Mouse (Mus musculus) layer of hippocampus, postnatal 14 days (tissue): Measurements from ENCODE around the gene Ncbp1. TPM values are rescaled to one million over a fixed set of nuclear protein-coding genes. Genes with fewer than 3 reads are reported as not detected.
"Not testable (repeated sequence)": the region's sequence is repeated elsewhere in the genome, so short reads cannot be mapped to it uniquely, and the experiment has no call there.

Source experiments
- DNase-seq, 2 experiments: peaks; one replicate each; pipeline ENCODE4 v3.0.0; 2021 to 2022; ENCODE audit warnings: low spot score in 2 of 2, mixed read lengths in 1 of 2
- total RNA-seq, 2 experiments: library from RNA; stranded (reverse); gene quantifications; 2 replicates each; pipeline ENCODE4 v1.2.3; 2021

Ncbp1 gene
- total RNA-seq, 2 experiments from 2014 or later: 55.0 to 56.1 TPM

GRCm38 (mm10) chr4:46126541-46126940 lies 11.9 kb upstream of the Ncbp1 start:
- peak; percentile 68 to 82 for DNase-seq

GRCm38 (mm10) chr4:46129311-46130004 lies 9.0 kb upstream of the Ncbp1 start:
- no peak for DNase-seq

- peak in 1 of 2 experiments; percentile 36 for DNase-seq
These were observed 8.2 kb upstream of the Ncbp1 start for GRCm38 (mm10) chr4:46130221-46130620.

- no peak for DNase-seq
These were observed 6.6 kb upstream of the Ncbp1 start for GRCm38 (mm10) chr4:46131791-46132190.

- no peak for DNase-seq
These were observed 655 bp upstream of the Ncbp1 start for GRCm38 (mm10) chr4:46137629-46138286.

DNA sequence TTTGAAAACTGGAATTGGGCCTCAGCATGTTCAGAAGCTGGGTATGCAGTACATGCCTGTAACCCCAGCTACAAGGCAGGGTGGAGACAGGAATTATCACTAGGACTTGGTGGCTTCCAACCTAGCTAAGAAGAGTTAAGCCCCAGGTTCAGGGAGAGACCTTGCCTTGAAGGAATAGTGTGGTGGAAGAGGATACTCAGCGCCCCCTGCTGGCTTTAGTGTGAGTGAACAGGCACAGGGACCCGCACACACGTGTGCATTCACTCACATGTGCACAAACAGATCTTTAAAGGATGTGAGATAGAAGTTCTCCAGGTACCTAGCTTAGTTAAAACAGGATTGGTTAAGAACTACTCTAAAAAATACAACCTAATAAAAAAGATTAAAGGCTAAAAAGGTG lies 5.9 kb downstream of the Ncbp1 start:
- no peak for DNase-seq

DNA sequence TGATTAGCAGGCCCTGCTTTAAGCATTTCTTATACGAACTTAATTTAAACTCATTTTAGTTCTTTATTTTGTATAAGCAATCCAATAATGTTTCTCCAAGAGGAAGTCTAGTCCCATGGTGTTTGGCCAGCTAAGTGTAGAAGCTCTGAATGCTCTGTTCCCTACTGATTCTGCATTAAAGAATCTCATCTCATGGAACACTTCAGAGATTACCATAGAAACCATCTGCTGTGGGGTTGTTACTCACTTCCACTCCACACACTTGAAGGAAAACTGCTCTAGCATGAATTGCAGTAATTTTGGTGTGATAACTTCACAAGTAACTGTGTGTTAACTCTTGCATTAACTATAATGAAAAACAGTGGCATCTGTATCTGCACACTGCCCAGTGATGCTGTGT lies 8.5 kb downstream of the Ncbp1 start:
- DNase-seq: peak in 1 of 2 experiments; percentile 43

- no peak for DNase-seq
These were observed 13.6 kb downstream of the Ncbp1 start for GRCm38 (mm10) chr4:46151903-46152544.

DNA sequence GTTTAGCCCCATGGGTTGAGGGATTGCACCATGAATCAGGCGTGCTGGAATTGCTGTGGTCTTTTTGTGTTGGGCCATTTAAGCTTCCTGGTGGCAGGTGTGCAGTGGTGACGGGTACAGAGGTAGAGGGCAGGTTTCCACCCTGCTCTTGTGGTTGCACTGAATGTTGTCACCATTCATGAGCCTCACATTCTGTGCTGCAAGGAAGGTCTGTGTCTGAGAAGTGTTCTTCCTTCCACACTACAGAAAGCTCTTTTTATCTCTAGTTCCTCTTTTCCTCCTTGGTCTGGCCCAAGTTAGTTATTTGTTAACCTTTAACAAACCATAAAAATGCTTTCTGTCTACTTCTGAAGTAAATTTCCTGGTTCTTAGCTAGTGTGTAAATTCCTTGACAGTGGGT lies 25.6 kb downstream of the Ncbp1 start:
- no peak for DNase-seq

DNA sequence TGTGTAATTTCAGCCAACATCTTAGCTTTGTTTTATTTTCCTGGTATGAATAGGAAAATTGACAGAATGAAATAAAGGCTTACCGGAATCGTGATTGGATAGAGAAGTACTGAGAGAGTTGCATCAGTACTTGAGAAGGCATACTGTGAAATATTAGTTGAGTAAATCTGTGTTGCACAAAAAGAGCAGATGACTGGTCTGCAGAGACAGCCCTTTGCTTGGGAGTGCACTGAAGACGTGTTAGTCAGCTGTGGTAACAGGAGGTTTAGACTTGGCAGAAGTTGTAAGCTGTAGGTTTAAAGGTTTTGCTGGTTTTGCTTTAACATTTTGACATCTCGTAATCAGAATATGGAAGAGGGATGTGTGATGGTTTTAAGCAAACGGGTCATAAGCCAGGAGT lies 27.4 kb downstream of the Ncbp1 start:
- DNase-seq: no peak

DNA sequence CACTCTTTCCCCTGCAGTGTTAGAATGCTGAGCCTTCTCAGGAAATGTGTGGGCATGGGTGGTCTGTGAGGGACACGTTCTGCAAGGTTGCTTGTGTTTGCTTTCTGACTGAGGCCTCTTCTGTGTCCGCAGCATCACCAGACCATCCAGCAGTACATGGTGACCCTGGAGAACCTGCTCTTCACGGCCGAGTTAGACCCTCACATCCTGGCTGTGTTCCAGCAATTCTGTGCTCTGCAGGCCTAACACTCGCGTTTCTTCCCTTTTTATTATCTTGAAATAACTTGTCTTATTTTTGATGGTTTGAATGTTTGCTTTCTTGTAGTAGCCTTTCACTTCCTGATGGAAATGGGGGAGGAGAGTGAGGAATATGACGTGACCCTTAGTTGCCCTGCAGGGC lies 33.3 kb downstream of the Ncbp1 start:
- no peak for DNase-seq

DNA sequence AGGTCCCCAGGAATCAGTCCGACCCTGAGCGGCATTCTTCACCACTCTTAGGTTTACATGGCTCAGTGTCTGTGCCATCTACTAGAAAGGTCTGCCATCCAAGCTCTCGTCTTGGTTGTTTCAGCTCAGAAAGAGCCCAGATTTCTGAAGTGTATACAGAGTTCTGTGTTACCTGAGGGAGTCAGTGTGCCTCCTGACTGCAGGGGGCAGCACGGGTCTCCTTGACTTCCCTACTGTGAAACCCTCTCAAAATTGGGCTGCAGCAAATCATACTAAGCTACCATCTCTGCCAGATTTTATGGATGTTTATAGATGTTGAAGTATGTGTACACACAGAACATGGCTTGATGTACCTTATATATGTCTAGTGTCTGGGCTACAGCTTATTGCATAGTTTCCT lies 37.9 kb downstream of the Ncbp1 start:
- no peak for DNase-seq

- DNase-seq: peak in 1 of 2 experiments; percentile 11
These were observed 38.6 kb downstream of the Ncbp1 start for GRCm38 (mm10) chr4:46177018-46177417.

GRCm38 (mm10) chr4:46177496-46177895 lies 39.1 kb downstream of the Ncbp1 start:
- no peak for DNase-seq

- DNase-seq: no peak
These were observed 42.8 kb downstream of the Ncbp1 start for GRCm38 (mm10) chr4:46181168-46181567.

DNA sequence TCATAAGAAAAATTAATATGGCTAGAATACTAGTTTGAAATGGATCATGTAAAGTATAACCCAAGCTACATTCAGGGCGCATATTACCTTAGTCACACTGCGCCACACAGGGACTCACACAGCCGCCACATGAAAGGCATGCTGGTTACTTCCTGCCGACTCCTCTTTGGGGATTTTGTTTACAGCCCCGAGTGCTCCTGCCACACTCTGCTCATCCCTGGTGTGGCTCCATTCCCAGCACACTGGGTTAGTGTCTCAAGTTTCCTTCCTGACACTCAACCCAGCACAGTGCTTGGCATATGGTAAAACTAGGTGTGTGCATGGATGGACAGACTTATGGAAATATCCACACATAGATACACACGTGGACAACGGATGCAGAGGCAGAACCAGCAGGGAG lies 43.8 kb downstream of the Ncbp1 start:
- DNase-seq: no peak

GRCm38 (mm10) chr4:46185423-46185822 lies 47.0 kb downstream of the Ncbp1 start:
- no peak for DNase-seq

- DNase-seq: no peak
These were observed 47.5 kb downstream of the Ncbp1 start for GRCm38 (mm10) chr4:46185890-46186289.

GRCm38 (mm10) chr4:46186466-46186865 lies 48.1 kb downstream of the Ncbp1 start:
- DNase-seq: no peak

- DNase-seq: not testable (repeated sequence)
These were observed 53.6 kb downstream of the Ncbp1 start for GRCm38 (mm10) chr4:46192011-46192410.

DNA sequence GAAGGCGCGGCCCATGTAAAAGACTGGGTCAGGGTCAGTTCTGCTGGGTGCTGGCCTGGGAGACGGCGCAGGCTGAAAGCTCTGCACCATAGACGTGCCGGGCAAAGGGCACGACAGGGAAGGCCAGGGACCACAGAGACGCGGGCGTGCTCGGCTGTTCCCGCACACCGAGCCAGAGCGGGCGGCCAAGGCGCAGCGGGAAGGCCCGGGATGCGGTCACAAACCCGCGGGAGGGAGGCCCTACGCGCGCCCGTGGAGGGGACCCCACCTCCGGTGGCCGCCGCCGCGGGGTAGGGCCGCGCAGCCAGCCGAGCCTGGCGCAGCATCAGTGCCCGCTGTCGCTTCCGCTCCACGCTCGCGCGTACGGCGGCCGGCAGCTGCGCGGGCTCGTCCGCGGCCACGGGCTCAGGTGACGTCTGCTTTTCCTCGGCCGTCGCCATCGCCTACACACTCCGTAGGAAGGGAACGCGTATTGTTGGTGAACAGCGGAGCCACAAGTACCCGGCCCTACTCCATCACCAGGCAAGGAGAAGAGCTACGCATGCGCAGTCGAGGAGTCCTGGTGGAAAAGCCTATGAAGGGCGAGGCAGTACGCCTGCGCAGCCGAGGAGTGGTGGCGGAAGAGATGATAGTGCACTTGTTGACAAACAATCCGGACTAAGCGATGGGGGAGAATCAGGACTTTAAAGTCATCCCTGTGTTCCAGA lies 57.5 kb downstream of the Ncbp1 start, which contains the start of gene Xpa:
TSS of gene Xpa (minus strand) at position 531 of the 707 bp plus-strand sequence.
- peak; percentile 94 to 98 for DNase-seq

GRCm38 (mm10) chr4:46196513-46196912 lies 58.1 kb downstream of the Ncbp1 start:
- no peak for DNase-seq
